Mouse (Mus musculus): ENCODE results near the gene Knstrn. TPM values are rescaled to one million over a fixed set of nuclear protein-coding genes. Genes with fewer than 3 reads are reported as not detected.

The Knstrn gene
- total RNA-seq, 1 experiment, result 36.5 TPM

DNA sequence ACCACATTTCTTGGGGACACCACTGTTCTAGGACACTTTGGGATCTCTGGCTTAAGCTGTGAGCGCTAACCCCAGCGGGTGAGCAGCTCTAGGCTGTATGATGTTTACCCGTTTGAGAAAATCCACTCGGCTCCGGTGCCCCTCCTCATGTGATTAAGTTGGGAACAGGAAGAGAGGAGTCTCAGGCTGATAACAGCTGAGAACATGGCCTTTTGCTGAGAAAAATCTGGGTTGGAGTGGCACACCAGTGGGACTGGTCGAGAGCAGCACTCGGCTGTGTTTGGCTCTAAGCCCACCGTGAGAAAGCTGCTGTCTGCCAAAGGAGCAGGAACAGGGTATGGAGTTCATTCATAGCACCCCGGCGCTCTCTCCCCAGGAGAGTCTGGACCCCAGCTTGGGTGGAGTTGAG lies 89.5 kb downstream of the Knstrn start:
- TF ChIP-seq MAFK (IDR thresholded peaks at IDR 0.05; ENCODE audit: insufficient read depth, low read depth, low read length) (no peak), CHD2 (IDR thresholded peaks at IDR 0.05; ENCODE audit: low read depth, low read length) (no peak), ZNF384 (IDR thresholded peaks at IDR 0.05; ENCODE audit: low read depth, low read length) (no peak), ZC3H11A (IDR thresholded peaks at IDR 0.05; ENCODE audit: borderline replicate concordance, low read depth, low read length) (no peak), HCFC1 (IDR thresholded peaks at IDR 0.05; ENCODE audit: borderline replicate concordance, insufficient read depth, low read length) (no peak)
- H3K4me1 ChIP-seq (ENCODE audit: control insufficient read depth in 2 of 2, insufficient read depth in 2 of 2, low read length in 2 of 2, poor library complexity in 1 of 2), result peaks cover 0 to 17% of the 10 kb centered on the region in 2 experiments; a peak in 2 of 4 replicates
- no peak overlapping the region for H3K9ac ChIP-seq (ENCODE audit: insufficient read depth, low read depth, low read length, poor library complexity, severe bottlenecking)
- H3K9me3 ChIP-seq (ENCODE audit: control insufficient read depth, insufficient read depth, low read depth, low read length), result no peaks in the 10 kb centered on the region
- no peak for DNase-seq (ENCODE audit: low read depth, low spot score)
- no peak overlapping the region; a peak in 1 of 4 replicates for H3K4me3 ChIP-seq (ENCODE audit: insufficient read depth in 1 of 2, low read depth in 1 of 2, low read length in 2 of 2, poor library complexity in 1 of 2, severe bottlenecking in 1 of 2)
- no peaks in the 10 kb centered on the region for H3K36me3 ChIP-seq (ENCODE audit: control insufficient read depth, insufficient read depth, low read length, poor library complexity, severe bottlenecking)
- in situ Hi-C loops (cut with MboI; ENCODE audit: low sequenced_read_pairs in 2 of 2, unreplicated experiment in 2 of 2), result no loop called here
- H3K27ac ChIP-seq (ENCODE audit: insufficient read depth, low read depth, low read length, poor library complexity, severe bottlenecking), result no peak overlapping the region

Other genes starting within 250 kb of the Knstrn start
- 115 and 121 TPM in 2 replicates for gene Bub1b, start 215.8 kb upstream of the Knstrn start, total RNA-seq (2012; rRNA removed)
- 0.85 and 3.1 TPM in 2 replicates for gene Pak6, start 150.7 kb upstream of the Knstrn start, total RNA-seq (2012; rRNA removed)
- gene Ankrd63, start 110.0 kb upstream of the Knstrn start, total RNA-seq (2012; rRNA removed), result 0.05 TPM in 1 of 2 replicates, not detected in the other
- gene Plcb2, start 85.6 kb upstream of the Knstrn start, total RNA-seq (2012; rRNA removed), result 0.09 TPM in 1 of 2 replicates, not detected in the other
- 2.2 and 2.7 TPM in 2 replicates for gene Inafm2, start 68.2 kb upstream of the Knstrn start, total RNA-seq (2012; rRNA removed)
- gene Ccdc9b, start 51.3 kb upstream of the Knstrn start, total RNA-seq (2012; rRNA removed), result 1.1 and 3.1 TPM in 2 replicates
- gene Phgr1, start 41.2 kb upstream of the Knstrn start, total RNA-seq (2012; rRNA removed), result not detected in 2 replicates
- gene Disp2, start 34.3 kb upstream of the Knstrn start, total RNA-seq (2012; rRNA removed), result 0.21 and 0.31 TPM in 2 replicates
- 19.6 and 24.9 TPM in 2 replicates for gene Ivd, start 48.0 kb downstream of the Knstrn start, total RNA-seq (2012; rRNA removed)
- gene Bahd1, start 86.4 kb downstream of the Knstrn start, total RNA-seq (2012; rRNA removed), result 6.0 and 7.7 TPM in 2 replicates
- 6.1 and 8.3 TPM in 2 replicates for gene Chst14, start 112.5 kb downstream of the Knstrn start, total RNA-seq (2012; rRNA removed)
- 5.2 and 6.3 TPM in 2 replicates for gene Ccdc32, start 215.4 kb downstream of the Knstrn start, total RNA-seq (2012; rRNA removed)
- gene Rpusd2, start 220.8 kb downstream of the Knstrn start, total RNA-seq (2012; rRNA removed), result 20.8 and 23.4 TPM in 2 replicates
- 25.5 and 31.4 TPM in 2 replicates for gene Knl1, start 233.1 kb downstream of the Knstrn start, total RNA-seq (2012; rRNA removed)

Measured in ES-E14 (cell line).